Mouse (Mus musculus) stomach, postnatal 0 days (tissue): ENCODE results near the gene Abcc10. TPM values are rescaled to one million over a fixed set of nuclear protein-coding genes. Genes with fewer than 3 reads are reported as not detected.

Source experiments
- ATAC-seq: fragments of 200-750 bp; cut with Nextera tagmentation; 2 replicates; pipeline ENCODE4 v1.8.0; 2017; ENCODE audit not compliant: low FRiP score, low TSS enrichment
- DNase-seq: peaks from one replicate; pipeline ENCODE4 v3.0.0-alpha.2; 2016; ENCODE audit warnings: low spot score
- H3K27ac ChIP-seq: fragments of 300-500 bp; sonication (generic); replicated peaks from 2 replicates; pipeline ENCODE4 v1.5.1; 2014; ENCODE audit warnings: mild to moderate bottlenecking, control low read depth
- H3K27me3 ChIP-seq: fragments of 300-500 bp; sonication (generic); 2 replicates; pipeline ENCODE4 v1.6.1; 2014; ENCODE audit warnings: low read length; ENCODE audit not compliant: control insufficient read depth, insufficient read depth
- H3K36me3 ChIP-seq: fragments of 300-500 bp; sonication (generic); 2 replicates; pipeline ENCODE4 v1.6.1; 2014; ENCODE audit warnings: low read length, mixed read lengths; ENCODE audit not compliant: control insufficient read depth, insufficient read depth
- H3K4me1 ChIP-seq: fragments of 300-500 bp; sonication (generic); replicated peaks from 2 replicates; pipeline ENCODE4 v1.6.1; 2014; ENCODE audit warnings: antibody characterized with exemption; ENCODE audit not compliant: control insufficient read depth, insufficient read depth
- H3K4me2 ChIP-seq: fragments of 300-500 bp; sonication (generic); replicated peaks from 2 replicates; pipeline ENCODE4 v1.6.1; 2014; ENCODE audit warnings: low read depth, mild to moderate bottlenecking, control low read depth, moderate library complexity
- H3K4me3 ChIP-seq: fragments of 300-500 bp; sonication (generic); 2 replicates; pipeline ENCODE4 v1.5.1; 2014; ENCODE audit warnings: low read depth, low read length, control low read depth
- H3K9ac ChIP-seq: fragments of 300-500 bp; sonication (generic); 2 replicates; pipeline ENCODE4 v1.6.1; 2014; ENCODE audit warnings: mild to moderate bottlenecking, low read length, control low read depth, mixed read lengths
- H3K9me3 ChIP-seq: fragments of 300-500 bp; sonication (generic); 2 replicates; pipeline ENCODE4 v1.6.1; 2016; ENCODE audit warnings: low read length; ENCODE audit not compliant: control insufficient read depth
- CTCF ChIP-seq: IDR thresholded peaks from 2 replicates; pipeline ENCODE4 v1.5.1; 2016; ENCODE audit warnings: antibody characterized with exemption, low read depth, mild to moderate bottlenecking, moderate library complexity
- EP300 ChIP-seq: optimal IDR thresholded peaks from 2 replicates; pipeline ENCODE3; 2016; ENCODE audit warnings: antibody characterized with exemption
- WGBS: fragments of 180-500 bp; shearing (Covaris S2); extraction: QIAGEN DNeasy Blood & Tissue Kit; methylation state at CpG from one replicate; pipeline ENCODE4 v1.1.7; 2014; 5-methylcytosine and 5-hydroxymethylcytosine counted together
- polyA plus RNA-seq: library from polyadenylated mRNA; unstranded; fragments of >200 nt; fragmentation: Nextera tagmentation; extraction: Ambion mirVana; gene quantifications from 2 replicates; pipeline ENCODE4 v1.2.1, GENCODE M21; 2015

Abcc10 gene
- polyA plus RNA-seq, 1 experiment from 2014 or later = 3.5 TPM

- Histone ChIP-seq H3K4me3 (peak overlapping the region; percentile 72), H3K9me3 (no peaks in the 10 kb centered on the region), H3K4me1 (no peaks in the 10 kb centered on the region), H3K4me2 (peak overlapping the region; percentile 93), H3K36me3 (peaks cover 3% of the 10 kb centered on the region; the same call in 1 of the 2 replicates), H3K27me3 (no peaks in the 10 kb centered on the region), H3K9ac (peak overlapping the region; percentile 86), H3K27ac (peak overlapping the region; percentile 90)
- DNase-seq (no peak), ATAC-seq (no peak; the same call in 1 of the 2 replicates)
- no peak for TF ChIP-seq CTCF
- TF ChIP-seq EP300 = no peak
- 1% methylated on average over 25 of the region's 27 CpGs for WGBS
Measured at GRCm38 (mm10) chr17:46327413-46327905, 693 bp downstream of the Abcc10 start.

- peak; percentile 28; the same call in 1 of the 2 replicates for ATAC-seq
- H3K36me3 ChIP-seq = peaks cover 3% of the 10 kb centered on the region; the same call in 1 of the 2 replicates
- no peak overlapping the region for H3K4me2 ChIP-seq
- H3K27ac ChIP-seq = no peak overlapping the region
- no peaks in the 10 kb centered on the region for H3K4me1 ChIP-seq
- TF ChIP-seq CTCF (no peak), EP300 (no peak)
- 78% methylated on average over 14 of the region's 14 CpGs for WGBS
- no peaks in the 10 kb centered on the region for H3K27me3 ChIP-seq
- DNase-seq = no peak
- H3K9me3 ChIP-seq = no peaks in the 10 kb centered on the region
- H3K9ac ChIP-seq = no peak overlapping the region
- no peak overlapping the region for H3K4me3 ChIP-seq
Measured at GRCm38 (mm10) chr17:46322046-46322823, 5.9 kb downstream of the Abcc10 start.

GRCm38 (mm10) chr17:46320492-46320891 is 7.7 kb downstream of the Abcc10 start:
- Histone ChIP-seq H3K27ac (no peak overlapping the region), H3K4me1 (no peaks in the 10 kb centered on the region), H3K36me3 (peaks cover 3% of the 10 kb centered on the region; the same call in 1 of the 2 replicates), H3K27me3 (no peaks in the 10 kb centered on the region), H3K9ac (no peak overlapping the region), H3K4me2 (no peak overlapping the region), H3K4me3 (no peak overlapping the region), H3K9me3 (no peaks in the 10 kb centered on the region)
- TF ChIP-seq EP300 (no peak), CTCF (no peak)
- no peak for ATAC-seq
- WGBS = 49% methylated on average over 6 of the region's 6 CpGs
- no peak for DNase-seq

DNA sequence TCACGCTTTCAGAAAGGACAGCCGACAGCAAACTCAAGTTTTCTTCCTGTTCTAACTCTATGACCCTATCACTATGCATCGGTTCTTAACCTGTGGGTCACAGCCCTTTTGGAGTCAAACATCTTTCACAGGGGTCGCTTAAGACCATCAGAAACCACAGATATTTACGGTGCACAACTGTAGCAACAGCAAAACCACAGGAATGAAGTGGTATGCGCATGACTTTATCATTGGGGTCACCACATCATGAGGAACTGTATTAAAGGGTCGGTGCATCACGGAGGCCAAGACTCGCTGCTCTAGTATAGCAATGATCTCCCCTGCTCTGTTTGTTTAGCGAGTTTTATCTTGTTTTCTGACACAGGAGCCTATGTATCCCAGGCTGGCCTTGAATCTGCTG is 12.3 kb downstream of the Abcc10 start:
- Histone ChIP-seq H3K36me3 (0 out of 2 replicates have a peak, but pooled peaks cover 2% of the 10 kb centered on the region), H3K4me3 (no peak overlapping the region), H3K4me2 (no peak overlapping the region), H3K9me3 (no peaks in the 10 kb centered on the region), H3K27me3 (no peaks in the 10 kb centered on the region), H3K4me1 (no peaks in the 10 kb centered on the region), H3K9ac (no peak overlapping the region), H3K27ac (no peak overlapping the region)
- WGBS = 84% methylated on average over 10 of the region's 10 CpGs
- DNase-seq = no peak
- TF ChIP-seq CTCF (no peak), EP300 (no peak)
- ATAC-seq = no peak

DNA sequence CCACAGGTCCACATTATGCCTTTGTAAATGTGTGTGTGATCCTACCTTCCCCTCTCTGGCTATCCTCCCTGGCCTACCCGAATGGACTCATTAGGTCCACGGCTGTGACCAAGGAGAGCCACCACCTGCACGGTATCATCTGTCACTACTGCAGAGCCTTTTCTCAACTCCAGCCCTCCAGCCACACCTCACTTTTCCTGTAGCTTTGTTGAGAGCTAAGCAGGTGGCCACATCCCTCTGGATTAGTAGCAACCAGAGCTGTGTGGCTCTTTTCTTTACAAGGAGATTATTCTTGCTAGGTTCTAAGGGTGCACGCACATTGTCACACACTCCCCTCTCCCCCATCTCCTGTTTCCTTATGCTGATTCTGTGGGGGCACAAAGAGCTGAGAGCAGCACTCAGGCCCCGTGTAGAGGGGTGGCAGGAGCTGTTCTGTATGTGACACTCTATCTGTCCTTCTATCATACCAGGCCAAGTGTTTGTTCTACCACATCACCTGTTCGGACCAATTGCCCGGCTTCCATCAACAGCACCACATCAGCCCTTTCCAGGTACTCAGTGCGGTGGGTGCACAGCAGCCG is 14.9 kb downstream of the Abcc10 start:
- TF ChIP-seq CTCF = no peak
- TF ChIP-seq EP300 = no peak
- DNase-seq = no peak
- no peak overlapping the region for H3K4me3 ChIP-seq
- H3K4me1 ChIP-seq = no peaks in the 10 kb centered on the region
- no peak overlapping the region for H3K9ac ChIP-seq
- no peak overlapping the region for H3K27ac ChIP-seq
- H3K9me3 ChIP-seq = no peaks in the 10 kb centered on the region
- ATAC-seq = no peak
- 0 out of 2 replicates have a peak, but pooled peaks cover 2% of the 10 kb centered on the region for H3K36me3 ChIP-seq
- WGBS = 75% methylated on average over 9 of the region's 9 CpGs
- no peak overlapping the region for H3K4me2 ChIP-seq
- no peaks in the 10 kb centered on the region for H3K27me3 ChIP-seq

DNA sequence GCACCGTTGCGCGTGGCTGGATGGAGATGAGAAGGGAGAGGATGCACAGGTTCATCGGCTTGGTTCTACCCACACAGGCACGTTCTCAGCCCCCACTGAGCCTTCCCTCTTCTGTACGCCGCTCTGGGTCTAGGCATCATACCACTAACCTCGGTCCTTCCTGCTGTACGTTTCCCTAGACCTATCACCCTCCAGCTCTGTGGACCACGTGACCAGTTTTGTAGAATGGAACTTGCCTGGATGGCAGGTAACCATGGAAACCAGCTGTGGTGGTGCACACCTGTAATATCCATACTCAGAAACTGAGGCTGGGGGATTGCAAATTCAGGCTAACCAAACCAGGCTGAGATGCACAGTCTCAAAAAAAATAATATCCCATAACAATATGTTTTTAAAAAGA is 17.6 kb downstream of the Abcc10 start:
- Histone ChIP-seq H3K4me2 (no peak overlapping the region), H3K27ac (no peak overlapping the region), H3K4me1 (no peaks in the 10 kb centered on the region), H3K4me3 (no peak overlapping the region), H3K9me3 (no peaks in the 10 kb centered on the region), H3K27me3 (no peaks in the 10 kb centered on the region), H3K36me3 (0 out of 2 replicates have a peak, but pooled peaks cover 2% of the 10 kb centered on the region), H3K9ac (no peak overlapping the region)
- TF ChIP-seq EP300 (no peak), CTCF (no peak)
- ATAC-seq (no peak), DNase-seq (no peak)
- 85% methylated on average over 8 of the region's 10 CpGs for WGBS
